In genomic region chr7:45741308-45741707, GRCm38 (mm10) we compare ENCODE assay signal across 14 mouse cellular contexts. TPM values are rescaled to one million over a fixed set of nuclear protein-coding genes. Genes with fewer than 3 reads are reported as not detected.
DNase-seq lines count a peak whose midpoint lies in the region; ATAC-seq and TF ChIP-seq lines count a peak whose summit lies in the region.
"Had no signal": no experiment of that assay in that cellular context is flagged by ENCODE, and none has a peak within 500 bp of the region (broad histone marks: within the 10 kb centered on the region; RNA-seq: fewer than 3 reads in every experiment).

No protein-coding gene starts in this region.

- peaks cover 19% of the 10 kb centered on the region for H3K27me3 ChIP-seq in hindbrain, embryonic 13.5 days
- H3K27me3 ChIP-seq in hindbrain, embryonic 10.5 days (ENCODE audit: insufficient read depth, poor library complexity, severe bottlenecking) = peaks cover 14% of the 10 kb centered on the region
- H3K27me3 ChIP-seq in spleen, adult 2 months (ENCODE audit: control insufficient read depth, insufficient read depth, low read length) = no peaks in the 10 kb centered on the region
- H3K27me3 ChIP-seq in limb, embryonic 14.5 days (ENCODE audit: control insufficient read depth, insufficient read depth, low read length) = no peaks in the 10 kb centered on the region

- H3K9ac ChIP-seq in hindbrain, embryonic 13.5 days = 0 out of 2 replicates have a peak overlapping the region, but pooled peaks have one; percentile 13
- H3K9ac ChIP-seq in limb, embryonic 14.5 days (ENCODE audit: low read depth, low read length, severe bottlenecking) = no peak overlapping the region
- H3K9ac ChIP-seq: midbrain, embryonic 12.5 days had no signal

- H3K9me3 ChIP-seq in hindbrain, embryonic 13.5 days = no peaks in the 10 kb centered on the region
- no peaks in the 10 kb centered on the region for H3K9me3 ChIP-seq in hindbrain, embryonic 10.5 days
- H3K9me3 ChIP-seq in limb, embryonic 14.5 days (ENCODE audit: control insufficient read depth, low read length) = no peaks in the 10 kb centered on the region
- H3K9me3 ChIP-seq: midbrain, embryonic 12.5 days had no signal

- no peaks in the 10 kb centered on the region for H3K36me3 ChIP-seq in hindbrain, embryonic 13.5 days
- no peaks in the 10 kb centered on the region for H3K36me3 ChIP-seq in hindbrain, embryonic 10.5 days
- no peaks in the 10 kb centered on the region for H3K36me3 ChIP-seq in spleen, adult 2 months (ENCODE audit: control insufficient read depth, insufficient read depth, low read length)
- no peaks in the 10 kb centered on the region for H3K36me3 ChIP-seq in limb, embryonic 14.5 days (ENCODE audit: control insufficient read depth, insufficient read depth, low read length)
- H3K36me3 ChIP-seq: midbrain, embryonic 12.5 days had no signal

- no peak for TF ChIP-seq POLR2A in spleen, adult 2 months (IDR thresholded peaks at IDR 0.05; ENCODE audit: low read depth, low read length)
- TF ChIP-seq POLR2A in limb, embryonic 14.5 days (IDR thresholded peaks at IDR 0.05; ENCODE audit: borderline replicate concordance, extremely low read depth, insufficient read depth, insufficient read length) = no peak

- WGBS in hindbrain, embryonic 13.5 days = 87% methylated on average over 12 of the region's 12 CpGs
- WGBS in hindbrain, embryonic 10.5 days = 82% methylated on average over 12 of the region's 12 CpGs
- WGBS in spleen, adult 2 months = 35% methylated on average over 12 of the region's 12 CpGs
- 85% methylated on average over 12 of the region's 12 CpGs for WGBS in limb, embryonic 14.5 days

- H3K4me2 ChIP-seq in hindbrain, embryonic 13.5 days = no peak overlapping the region
- peak overlapping the region; percentile 48 for H3K4me2 ChIP-seq in limb, embryonic 14.5 days (replicated peaks; ENCODE audit: low read depth, low read length, severe bottlenecking)
- H3K4me2 ChIP-seq: midbrain, embryonic 12.5 days had no signal

- no peak for ATAC-seq in hindbrain, embryonic 13.5 days (ENCODE audit: low FRiP score)
- ATAC-seq in limb, embryonic 14.5 days (ENCODE audit: low FRiP score, low read depth) = no peak

- no peak for DNase-seq in hindbrain, embryonic 10.5 days (ENCODE audit: low spot score)
- DNase-seq in spleen, adult 2 months (ENCODE audit: low read depth in 1 of 2, low spot score in 2 of 2) = no peak
- DNase-seq in spleen, adult 18-20 months = no peak
- DNase-seq in limb, embryonic 14.5 days (ENCODE audit: low spot score) = no peak
- DNase-seq in telencephalon, adult 2 months (ENCODE audit: low read depth, low spot score) = peak; percentile 22
- no peak for DNase-seq in gastrocnemius, postnatal 14 days
- no peak for DNase-seq in right cerebral cortex, adult 18-20 months

- 0 out of 2 replicates have a peak, but pooled peaks cover 3% of the 10 kb centered on the region for H3K4me1 ChIP-seq in hindbrain, embryonic 13.5 days (replicated peaks)
- H3K4me1 ChIP-seq in hindbrain, embryonic 10.5 days (replicated peaks) = peaks cover 13% of the 10 kb centered on the region; the same call in 1 of the 2 replicates
- H3K4me1 ChIP-seq in spleen, adult 2 months (ENCODE audit: control insufficient read depth, insufficient read depth, insufficient read length) = no peaks in the 10 kb centered on the region; the same call in 1 of the 2 replicates
- H3K4me1 ChIP-seq in limb, embryonic 14.5 days (ENCODE audit: control insufficient read depth, insufficient read depth, low read length) = no peaks in the 10 kb centered on the region
- H3K4me1 ChIP-seq: midbrain, embryonic 12.5 days had no signal

- no peak overlapping the region for H3K4me3 ChIP-seq in hindbrain, embryonic 13.5 days
- no peak overlapping the region for H3K4me3 ChIP-seq in hindbrain, embryonic 10.5 days
- H3K4me3 ChIP-seq in spleen, adult 2 months (ENCODE audit: extremely low read depth, insufficient read depth, insufficient read length) = peak overlapping the region; percentile 36; the same call in 1 of the 2 replicates
- H3K4me3 ChIP-seq in limb, embryonic 14.5 days (replicated peaks; ENCODE audit: low read length) = no peak overlapping the region
- H3K4me3 ChIP-seq: midbrain, embryonic 12.5 days had no signal

- intact Hi-C loops in gastrocnemius, postnatal 14 days (cut with DNase I; ENCODE audit: low total_unique reads) = no loop called here

- H3K27ac ChIP-seq in hindbrain, embryonic 13.5 days = no peak overlapping the region
- H3K27ac ChIP-seq in hindbrain, embryonic 10.5 days = no peak overlapping the region
- peak overlapping the region; percentile 61 for H3K27ac ChIP-seq in spleen, adult 2 months (ENCODE audit: insufficient read depth, low read length)
- H3K27ac ChIP-seq in limb, embryonic 14.5 days (replicated peaks; ENCODE audit: low read depth, low read length) = no peak overlapping the region
- H3K27ac ChIP-seq: midbrain, embryonic 12.5 days had no signal

- TF ChIP-seq CTCF in spleen, adult 2 months (IDR thresholded peaks at IDR 0.05; ENCODE audit: extremely low read depth, insufficient read depth, insufficient read length, insufficient replicate concordance) = no peak

RNA-seq across cellular contexts. Expression of gene Spaca4, which starts 15.7 kb away (rescaled TPM):
- polyA plus RNA-seq in hindbrain, embryonic 13.5 days (2015; fragmentation: Nextera tagmentation; extraction: Ambion mirVana) = not detected in 2 replicates
- polyA plus RNA-seq in hindbrain, embryonic 10.5 days (2016; fragmentation: Nextera tagmentation; extraction: Ambion mirVana) = not detected in 2 replicates
- not detected in 2 replicates for polyA plus RNA-seq in spleen, adult 2 months (2012; rRNA removed)
- not detected in 2 replicates for polyA plus RNA-seq in limb, embryonic 14.5 days (2012; rRNA removed)
- not detected in 2 replicates for polyA plus RNA-seq in limb, embryonic 14.5 days (2014; fragmentation: Nextera tagmentation; extraction: Ambion mirVana)
- not detected for total RNA-seq in gastrocnemius, postnatal 14 days (2021)
- total RNA-seq: gastrocnemius, adult 8-10 months; left cerebral cortex, adult 8-10 months had no signal
- polyA plus RNA-seq: activated CD4-positive, CD25-positive, alpha-beta regulatory T cell, adult 4 months; inflammation-experienced regulatory T-cells, adult 6 months; midbrain, embryonic 12.5 days; stomach, embryonic 14.5 days had no signal

RNA-seq across cellular contexts. Expression of gene Fam83e, which starts 20.3 kb away (rescaled TPM):
- 0.48 and 0.83 TPM in 2 replicates for polyA plus RNA-seq in hindbrain, embryonic 13.5 days (2015; fragmentation: Nextera tagmentation; extraction: Ambion mirVana)
- 1.6 and 1.8 TPM in 2 replicates for polyA plus RNA-seq in hindbrain, embryonic 10.5 days (2016; fragmentation: Nextera tagmentation; extraction: Ambion mirVana)
- polyA plus RNA-seq in spleen, adult 2 months (2012; rRNA removed) = 0.09 and 0.26 TPM in 2 replicates
- 0.92 and 0.95 TPM in 2 replicates for polyA plus RNA-seq in limb, embryonic 14.5 days (2012; rRNA removed)
- polyA plus RNA-seq in limb, embryonic 14.5 days (2014; fragmentation: Nextera tagmentation; extraction: Ambion mirVana) = 0.30 and 0.48 TPM in 2 replicates
- total RNA-seq in gastrocnemius, postnatal 14 days (2021) = under 1 TPM; 0.16 TPM
- polyA plus RNA-seq: activated CD4-positive, CD25-positive, alpha-beta regulatory T cell, adult 4 months had no signal

RNA-seq across cellular contexts. Expression of gene Sphk2, which starts 23.5 kb away (rescaled TPM):
- 24.1 and 25.0 TPM in 2 replicates for polyA plus RNA-seq in hindbrain, embryonic 13.5 days (2015; fragmentation: Nextera tagmentation; extraction: Ambion mirVana)
- polyA plus RNA-seq in hindbrain, embryonic 10.5 days (2016; fragmentation: Nextera tagmentation; extraction: Ambion mirVana) = 33.6 and 35.5 TPM in 2 replicates
- polyA plus RNA-seq in spleen, adult 2 months (2012; rRNA removed) = 41.0 and 56.3 TPM in 2 replicates
- 36.9 and 48.5 TPM in 2 replicates for polyA plus RNA-seq in limb, embryonic 14.5 days (2012; rRNA removed)
- 27.5 and 29.2 TPM in 2 replicates for polyA plus RNA-seq in limb, embryonic 14.5 days (2014; fragmentation: Nextera tagmentation; extraction: Ambion mirVana)
- total RNA-seq in gastrocnemius, postnatal 14 days (2021) = 10 to 100 TPM; 12.0 to 13.2 TPM

RNA-seq across cellular contexts. Expression of gene Rpl18, which starts 26.1 kb away (rescaled TPM):
- polyA plus RNA-seq in hindbrain, embryonic 13.5 days (2015; fragmentation: Nextera tagmentation; extraction: Ambion mirVana) = 626 and 633 TPM in 2 replicates
- 1,010 and 1,126 TPM in 2 replicates for polyA plus RNA-seq in hindbrain, embryonic 10.5 days (2016; fragmentation: Nextera tagmentation; extraction: Ambion mirVana)
- polyA plus RNA-seq in spleen, adult 2 months (2012; rRNA removed) = 1,792 and 2,504 TPM in 2 replicates
- 1,056 and 1,196 TPM in 2 replicates for polyA plus RNA-seq in limb, embryonic 14.5 days (2012; rRNA removed)
- 1,210 and 1,246 TPM in 2 replicates for polyA plus RNA-seq in limb, embryonic 14.5 days (2014; fragmentation: Nextera tagmentation; extraction: Ambion mirVana)
- total RNA-seq in gastrocnemius, postnatal 14 days (2021) = 100 to 1,000 TPM; 607 to 662 TPM

RNA-seq across cellular contexts. Expression of gene Dbp, which starts 36.4 kb away (rescaled TPM):
- polyA plus RNA-seq in hindbrain, embryonic 13.5 days (2015; fragmentation: Nextera tagmentation; extraction: Ambion mirVana) = 2.9 and 3.6 TPM in 2 replicates
- polyA plus RNA-seq in hindbrain, embryonic 10.5 days (2016; fragmentation: Nextera tagmentation; extraction: Ambion mirVana) = 3.0 and 3.4 TPM in 2 replicates
- polyA plus RNA-seq in spleen, adult 2 months (2012; rRNA removed) = 20.0 and 30.1 TPM in 2 replicates
- 15.1 and 16.8 TPM in 2 replicates for polyA plus RNA-seq in limb, embryonic 14.5 days (2012; rRNA removed)
- 7.0 and 8.9 TPM in 2 replicates for polyA plus RNA-seq in limb, embryonic 14.5 days (2014; fragmentation: Nextera tagmentation; extraction: Ambion mirVana)
- total RNA-seq in gastrocnemius, postnatal 14 days (2021) = 10 to 100 TPM; 20.6 to 32.8 TPM
